Mouse (Mus musculus) embryonic fibroblast, embryonic 13.5 days (primary cell): ENCODE measurements around the gene Ifna5.

Source experiments
- CTCF ChIP-seq: IDR thresholded peaks from 2 replicates; pipeline ENCODE4 v1.5.1; 2011; ENCODE audit warnings: mild to moderate bottlenecking, control low read depth, low read length, moderate library complexity, borderline replicate concordance; ENCODE audit not compliant: insufficient read depth
- POLR2A ChIP-seq: IDR thresholded peaks from 2 replicates; pipeline ENCODE4 v1.6.1; 2011; ENCODE audit warnings: low read depth, mild to moderate bottlenecking, control low read depth, low read length, moderate library complexity

- TF ChIP-seq POLR2A (no peak), CTCF (no peak)
Observed at GRCm38 (mm10) chr4:88878772-88879171, 43.4 kb downstream of the Ifna5 start.
